Mouse (Mus musculus): ENCODE results near the gene Rnf141. TPM values are rescaled to one million over a fixed set of nuclear protein-coding genes. Genes with fewer than 3 reads are reported as not detected.

The Rnf141 gene
- polyA plus RNA-seq, 1 experiment from 2014 or later: 42.7 TPM

DNA sequence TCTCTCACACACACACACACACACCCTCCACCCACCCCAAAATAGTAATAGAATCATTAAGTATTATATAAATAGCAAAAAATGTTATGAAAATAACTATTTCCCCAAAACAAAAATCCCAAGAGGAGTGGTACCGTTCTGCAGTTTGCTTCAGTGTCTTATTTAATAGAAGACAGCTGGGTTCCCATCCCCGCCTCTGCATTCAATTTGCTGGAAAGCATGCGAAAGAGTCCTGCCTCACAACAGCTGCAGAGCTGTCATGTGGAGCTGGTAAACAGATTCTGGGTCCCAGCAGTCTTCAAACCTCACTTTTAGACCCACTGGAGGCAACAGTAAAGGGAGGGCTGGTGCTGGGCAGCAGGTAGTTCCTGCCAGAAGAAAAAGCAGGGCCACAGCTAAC, 35.3 kb downstream of the Rnf141 start:
- Histone ChIP-seq H3K4me1 (ENCODE audit: control insufficient read depth, insufficient read depth, low read length) (no peaks in the 10 kb centered on the region), H3K36me3 (ENCODE audit: control insufficient read depth, insufficient read depth, low read length) (0 out of 2 replicates have a peak, but pooled peaks cover 5% of the 10 kb centered on the region), H3K27me3 (ENCODE audit: control insufficient read depth, insufficient read depth, low read length) (no peaks in the 10 kb centered on the region), H3K4me3 (replicated peaks; ENCODE audit: low read length) (no peak overlapping the region), H3K4me2 (ENCODE audit: low read depth, low read length) (no peak overlapping the region), H3K27ac (ENCODE audit: low read length) (no peak overlapping the region; the same call in 1 of the 2 replicates), H3K9me3 (replicated peaks; ENCODE audit: control insufficient read depth, low read length) (no peaks in the 10 kb centered on the region), H3K9ac (ENCODE audit: low read length) (no peak overlapping the region)
- no peak for ATAC-seq (ENCODE audit: insufficient read depth, low FRiP score)
- 52% methylated on average over 3 of the region's 3 CpGs for WGBS

DNA sequence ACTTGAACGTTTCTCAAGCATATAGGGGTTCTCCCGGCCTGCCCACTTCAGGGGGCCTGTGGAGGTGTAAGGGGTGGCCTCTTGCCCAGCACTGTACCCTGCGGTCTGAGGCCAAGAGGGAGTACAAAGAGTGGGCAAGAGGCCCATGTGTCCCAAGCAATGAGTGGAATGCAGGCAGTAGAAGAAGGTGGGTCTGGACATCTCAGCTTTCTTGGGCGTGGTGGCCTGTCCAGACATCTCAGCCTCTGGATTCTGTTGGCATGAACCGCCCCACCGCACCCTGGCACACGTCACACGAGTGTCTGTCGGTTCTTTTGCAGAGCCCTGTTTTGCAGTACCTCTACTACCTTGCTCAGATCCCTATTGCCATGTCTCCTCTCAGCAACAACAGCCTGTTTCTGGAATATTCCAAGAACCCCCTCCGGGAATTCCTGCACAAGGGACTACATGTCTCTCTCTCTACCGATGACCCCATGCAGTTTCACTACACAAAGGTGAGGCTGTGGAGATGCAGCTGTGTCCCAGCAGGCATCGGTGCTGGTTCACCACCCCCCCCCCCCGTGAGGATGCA, 36.7 kb downstream of the Rnf141 start:
- Histone ChIP-seq H3K4me1 (ENCODE audit: control insufficient read depth, insufficient read depth, low read length) (no peaks in the 10 kb centered on the region), H3K4me3 (replicated peaks; ENCODE audit: low read length) (no peak overlapping the region), H3K36me3 (ENCODE audit: control insufficient read depth, insufficient read depth, low read length) (0 out of 2 replicates have a peak, but pooled peaks cover 2% of the 10 kb centered on the region), H3K9ac (ENCODE audit: low read length) (no peak overlapping the region), H3K4me2 (ENCODE audit: low read depth, low read length) (no peak overlapping the region), H3K27ac (ENCODE audit: low read length) (no peak overlapping the region), H3K27me3 (ENCODE audit: control insufficient read depth, insufficient read depth, low read length) (no peaks in the 10 kb centered on the region), H3K9me3 (replicated peaks; ENCODE audit: control insufficient read depth, low read length) (no peaks in the 10 kb centered on the region)
- 89% methylated on average over 13 of the region's 13 CpGs for WGBS
- no peak for ATAC-seq (ENCODE audit: insufficient read depth, low FRiP score)

DNA sequence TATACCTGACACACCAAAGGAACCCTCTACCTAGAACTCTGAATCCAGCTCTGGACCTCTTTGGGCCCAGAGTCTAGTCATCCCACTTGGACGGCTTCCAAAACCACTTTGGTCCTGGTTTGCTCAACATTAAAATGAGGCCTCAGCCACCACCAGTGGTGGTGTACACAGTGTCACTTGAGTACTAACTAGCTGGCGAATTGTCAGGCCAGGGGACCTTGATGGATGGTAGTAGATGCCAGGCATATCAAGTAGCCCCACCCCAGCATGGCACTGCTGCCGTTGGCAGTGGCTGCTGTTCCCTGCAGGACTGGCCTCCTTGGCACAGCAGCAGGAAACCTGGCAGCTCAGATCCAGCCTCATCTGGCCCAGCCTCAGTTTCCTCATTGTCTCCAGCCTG, 40.0 kb downstream of the Rnf141 start:
- Histone ChIP-seq H3K4me2 (ENCODE audit: low read depth, low read length) (no peak overlapping the region), H3K9ac (ENCODE audit: low read length) (no peak overlapping the region), H3K4me1 (ENCODE audit: control insufficient read depth, insufficient read depth, low read length) (no peaks in the 10 kb centered on the region), H3K27ac (ENCODE audit: low read length) (no peak overlapping the region), H3K36me3 (ENCODE audit: control insufficient read depth, insufficient read depth, low read length) (no peaks in the 10 kb centered on the region), H3K27me3 (ENCODE audit: control insufficient read depth, insufficient read depth, low read length) (no peaks in the 10 kb centered on the region), H3K9me3 (replicated peaks; ENCODE audit: control insufficient read depth, low read length) (no peaks in the 10 kb centered on the region), H3K4me3 (replicated peaks; ENCODE audit: low read length) (no peak overlapping the region)
- ATAC-seq (ENCODE audit: insufficient read depth, low FRiP score): no peak
- WGBS: 60% methylated on average over 3 of the region's 3 CpGs

DNA sequence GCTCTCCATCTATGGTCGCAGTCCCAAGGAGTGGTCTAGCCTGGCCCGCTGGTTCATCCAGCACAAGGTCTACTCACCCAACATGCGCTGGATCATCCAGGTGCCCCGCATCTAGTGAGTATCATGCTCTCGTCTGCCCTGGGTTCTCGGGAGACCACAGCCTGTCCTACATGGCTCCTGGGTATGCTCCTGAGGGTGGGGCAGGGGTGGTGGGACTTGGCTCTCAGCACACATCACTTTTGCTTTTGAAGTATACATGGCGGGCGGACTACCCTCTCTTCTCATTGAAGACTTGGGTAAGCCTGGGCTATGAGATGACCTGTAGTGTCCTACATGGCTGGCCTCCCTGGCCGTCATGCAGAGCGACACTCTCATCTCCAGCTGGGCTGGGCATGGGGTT, 41.1 kb downstream of the Rnf141 start:
- no peaks in the 10 kb centered on the region for H3K36me3 ChIP-seq (ENCODE audit: control insufficient read depth, insufficient read depth, low read length)
- H3K4me2 ChIP-seq (ENCODE audit: low read depth, low read length): no peak overlapping the region
- no peaks in the 10 kb centered on the region for H3K4me1 ChIP-seq (ENCODE audit: control insufficient read depth, insufficient read depth, low read length)
- no peak for ATAC-seq (ENCODE audit: insufficient read depth, low FRiP score)
- H3K27me3 ChIP-seq (ENCODE audit: control insufficient read depth, insufficient read depth, low read length): no peaks in the 10 kb centered on the region
- no peaks in the 10 kb centered on the region for H3K9me3 ChIP-seq (replicated peaks; ENCODE audit: control insufficient read depth, low read length)
- H3K27ac ChIP-seq (ENCODE audit: low read length): no peak overlapping the region
- 97% methylated on average over 10 of the region's 10 CpGs for WGBS
- H3K9ac ChIP-seq (ENCODE audit: low read length): no peak overlapping the region
- H3K4me3 ChIP-seq (replicated peaks; ENCODE audit: low read length): no peak overlapping the region

- no peak overlapping the region for H3K9ac ChIP-seq (ENCODE audit: low read length)
- no peaks in the 10 kb centered on the region for H3K27me3 ChIP-seq (ENCODE audit: control insufficient read depth, insufficient read depth, low read length)
- no peaks in the 10 kb centered on the region for H3K4me1 ChIP-seq (ENCODE audit: control insufficient read depth, insufficient read depth, low read length)
- no peak overlapping the region for H3K27ac ChIP-seq (ENCODE audit: low read length)
- no peaks in the 10 kb centered on the region for H3K9me3 ChIP-seq (replicated peaks; ENCODE audit: control insufficient read depth, low read length)
- 1% methylated on average over 4 of the region's 4 CpGs for WGBS
- H3K4me3 ChIP-seq (replicated peaks; ENCODE audit: low read length): no peak overlapping the region
- H3K4me2 ChIP-seq (ENCODE audit: low read depth, low read length): no peak overlapping the region
- H3K36me3 ChIP-seq (ENCODE audit: control insufficient read depth, insufficient read depth, low read length): no peaks in the 10 kb centered on the region
- ATAC-seq (ENCODE audit: insufficient read depth, low FRiP score): peak; percentile 44; the same call in 1 of the 2 replicates
Observed at GRCm38 (mm10) chr7:110801028-110801427, 43.2 kb downstream of the Rnf141 start.

- H3K4me1 ChIP-seq (ENCODE audit: control insufficient read depth, insufficient read depth, low read length): no peaks in the 10 kb centered on the region
- WGBS: 73% methylated on average over 11 of the region's 11 CpGs
- H3K9ac ChIP-seq (ENCODE audit: low read length): no peak overlapping the region
- no peak overlapping the region for H3K27ac ChIP-seq (ENCODE audit: low read length)
- no peak for ATAC-seq (ENCODE audit: insufficient read depth, low FRiP score)
- no peak overlapping the region for H3K4me2 ChIP-seq (ENCODE audit: low read depth, low read length)
- H3K27me3 ChIP-seq (ENCODE audit: control insufficient read depth, insufficient read depth, low read length): no peaks in the 10 kb centered on the region
- no peaks in the 10 kb centered on the region for H3K36me3 ChIP-seq (ENCODE audit: control insufficient read depth, insufficient read depth, low read length)
- H3K4me3 ChIP-seq (replicated peaks; ENCODE audit: low read length): no peak overlapping the region
- H3K9me3 ChIP-seq (replicated peaks; ENCODE audit: control insufficient read depth, low read length): no peaks in the 10 kb centered on the region
Observed at GRCm38 (mm10) chr7:110797722-110798409, 46.4 kb downstream of the Rnf141 start.

GRCm38 (mm10) chr7:110796367-110797051, 47.7 kb downstream of the Rnf141 start:
- H3K4me1 ChIP-seq (ENCODE audit: control insufficient read depth, insufficient read depth, low read length): no peaks in the 10 kb centered on the region
- H3K9me3 ChIP-seq (replicated peaks; ENCODE audit: control insufficient read depth, low read length): no peaks in the 10 kb centered on the region
- H3K36me3 ChIP-seq (ENCODE audit: control insufficient read depth, insufficient read depth, low read length): no peaks in the 10 kb centered on the region
- no peaks in the 10 kb centered on the region for H3K27me3 ChIP-seq (ENCODE audit: control insufficient read depth, insufficient read depth, low read length)
- no peak overlapping the region for H3K9ac ChIP-seq (ENCODE audit: low read length)
- no peak overlapping the region for H3K27ac ChIP-seq (ENCODE audit: low read length)
- no peak overlapping the region for H3K4me2 ChIP-seq (ENCODE audit: low read depth, low read length)
- peak; percentile 27 for ATAC-seq (ENCODE audit: insufficient read depth, low FRiP score)
- 62% methylated on average over 12 of the region's 12 CpGs for WGBS
- H3K4me3 ChIP-seq (replicated peaks; ENCODE audit: low read length): no peak overlapping the region

GRCm38 (mm10) chr7:110794722-110795121, 49.5 kb downstream of the Rnf141 start:
- Histone ChIP-seq H3K4me3 (replicated peaks; ENCODE audit: low read length) (no peak overlapping the region), H3K27me3 (ENCODE audit: control insufficient read depth, insufficient read depth, low read length) (no peaks in the 10 kb centered on the region), H3K27ac (ENCODE audit: low read length) (no peak overlapping the region), H3K9ac (ENCODE audit: low read length) (no peak overlapping the region), H3K4me2 (ENCODE audit: low read depth, low read length) (no peak overlapping the region), H3K36me3 (ENCODE audit: control insufficient read depth, insufficient read depth, low read length) (no peaks in the 10 kb centered on the region), H3K9me3 (replicated peaks; ENCODE audit: control insufficient read depth, low read length) (no peaks in the 10 kb centered on the region), H3K4me1 (ENCODE audit: control insufficient read depth, insufficient read depth, low read length) (no peaks in the 10 kb centered on the region)
- no peak for ATAC-seq (ENCODE audit: insufficient read depth, low FRiP score)
- WGBS: 58% methylated on average over 4 of the region's 4 CpGs

- Histone ChIP-seq H3K27ac (ENCODE audit: low read length) (no peak overlapping the region), H3K36me3 (ENCODE audit: control insufficient read depth, insufficient read depth, low read length) (no peaks in the 10 kb centered on the region), H3K4me2 (ENCODE audit: low read depth, low read length) (no peak overlapping the region), H3K9ac (ENCODE audit: low read length) (no peak overlapping the region), H3K9me3 (replicated peaks; ENCODE audit: control insufficient read depth, low read length) (no peaks in the 10 kb centered on the region), H3K4me3 (replicated peaks; ENCODE audit: low read length) (no peak overlapping the region), H3K27me3 (ENCODE audit: control insufficient read depth, insufficient read depth, low read length) (no peaks in the 10 kb centered on the region), H3K4me1 (ENCODE audit: control insufficient read depth, insufficient read depth, low read length) (no peaks in the 10 kb centered on the region)
- ATAC-seq (ENCODE audit: insufficient read depth, low FRiP score): no peak
- WGBS: 86% methylated on average over 2 of the region's 2 CpGs
Observed at GRCm38 (mm10) chr7:110792834-110793233, 51.4 kb downstream of the Rnf141 start.

Data from stomach, embryonic 16.5 days (tissue).